Mouse (Mus musculus) liver, postnatal 0 days (tissue): ENCODE results near the gene Gm20388.

Experiments used
- CTCF ChIP-seq: sonication (generic); IDR thresholded peaks from 2 replicates; pipeline ENCODE4 v1.5.1; 2016; ENCODE audit warnings: antibody characterized with exemption, low read depth
- EP300 ChIP-seq: IDR thresholded peaks from 2 replicates; pipeline ENCODE4 v1.6.1; 2016; ENCODE audit warnings: antibody characterized with exemption, low read depth, mild to moderate bottlenecking

- no peak for TF ChIP-seq CTCF
- TF ChIP-seq EP300, result no peak
Measured at GRCm38 (mm10) chr8:123382516-123382915, 3471.9 kb downstream of the Gm20388 start.
